Mouse (Mus musculus): ENCODE measurements around the gene Pramef8.
"Not testable (repeated sequence)": the region's sequence is repeated elsewhere in the genome, so short reads cannot be mapped to it uniquely, and the experiment has no call there.

The Pramef8 gene

DNA sequence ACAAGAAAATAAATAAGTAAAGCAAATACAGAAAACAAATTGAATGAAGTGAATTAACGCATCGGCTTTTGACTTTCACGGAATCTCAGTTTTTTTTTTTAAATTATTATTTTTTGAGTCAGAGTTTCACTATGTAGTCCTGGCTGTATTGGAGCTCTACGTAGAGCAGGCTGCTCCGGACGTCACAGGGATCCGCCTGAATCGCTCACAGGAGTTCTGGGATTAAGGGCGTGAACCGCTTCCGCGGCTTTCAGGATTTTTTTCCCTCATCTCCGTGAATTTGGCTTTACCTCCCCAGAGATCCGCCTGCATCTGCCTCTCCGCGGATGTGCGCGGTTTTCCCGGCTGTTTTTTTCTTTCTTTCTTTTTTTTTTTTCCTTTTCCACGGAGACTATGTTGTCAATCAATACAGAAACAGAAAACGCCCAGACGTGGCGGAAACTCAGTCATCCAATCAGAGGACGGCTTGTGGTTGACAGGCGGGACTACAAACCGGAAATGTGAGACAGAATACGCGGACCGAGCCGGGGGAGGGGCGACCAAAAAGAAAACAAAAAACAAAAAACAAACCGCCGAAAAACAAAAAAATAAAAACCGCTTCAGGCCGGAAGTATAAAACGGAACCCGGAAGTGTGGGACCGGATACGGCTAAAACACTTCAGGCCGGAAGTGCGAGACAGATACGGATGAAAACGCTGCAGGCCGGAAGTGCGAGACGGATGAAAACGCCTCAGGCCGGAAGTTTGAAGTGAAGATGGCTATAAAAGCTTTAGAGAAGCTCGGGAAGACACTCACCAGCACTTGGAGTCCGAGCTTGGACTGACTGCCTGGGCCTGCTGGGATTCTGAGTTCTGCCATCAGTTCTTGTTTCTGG is at the start of gene Pramef8:
Gene Pramef8, plus strand, starts transcription at position 208 of the 874 bp plus-strand sequence.
- peak; percentile 76 to 89 for DNase-seq (ENCODE audit: low spot score in 2 of 2)

DNA sequence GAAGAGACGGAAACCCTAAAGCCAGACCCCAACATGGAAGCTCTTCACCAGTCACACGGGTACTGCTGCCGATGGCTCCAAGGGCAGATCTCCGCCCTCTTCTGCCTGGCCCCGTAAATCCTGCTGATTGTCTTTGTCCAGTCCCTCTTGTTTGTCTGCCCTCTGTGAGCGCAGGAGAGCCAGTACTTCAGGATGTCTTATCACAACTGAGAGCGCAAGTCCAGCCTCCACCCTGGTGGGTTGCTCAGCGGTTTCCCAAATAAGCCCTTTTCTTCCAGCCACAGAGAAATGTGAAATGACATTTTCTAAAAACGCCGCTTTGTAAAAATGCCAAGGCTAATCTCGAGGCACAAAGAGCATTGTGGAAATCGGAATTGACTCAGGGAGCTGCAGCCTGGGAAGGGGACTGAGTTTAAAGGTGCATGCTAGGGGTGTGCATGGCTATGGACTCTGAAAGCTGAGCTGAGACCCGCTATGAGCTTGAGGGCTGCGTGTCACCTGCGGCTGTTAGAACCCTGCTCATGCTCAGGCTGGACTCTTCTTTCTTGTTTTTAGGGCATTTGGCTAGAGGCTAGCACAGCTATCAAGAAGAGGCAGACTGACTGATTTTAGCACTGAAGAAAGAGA is 45.7 kb upstream of the Pramef8 start:
- DNase-seq (ENCODE audit: low spot score in 2 of 2) = no peak

DNA sequence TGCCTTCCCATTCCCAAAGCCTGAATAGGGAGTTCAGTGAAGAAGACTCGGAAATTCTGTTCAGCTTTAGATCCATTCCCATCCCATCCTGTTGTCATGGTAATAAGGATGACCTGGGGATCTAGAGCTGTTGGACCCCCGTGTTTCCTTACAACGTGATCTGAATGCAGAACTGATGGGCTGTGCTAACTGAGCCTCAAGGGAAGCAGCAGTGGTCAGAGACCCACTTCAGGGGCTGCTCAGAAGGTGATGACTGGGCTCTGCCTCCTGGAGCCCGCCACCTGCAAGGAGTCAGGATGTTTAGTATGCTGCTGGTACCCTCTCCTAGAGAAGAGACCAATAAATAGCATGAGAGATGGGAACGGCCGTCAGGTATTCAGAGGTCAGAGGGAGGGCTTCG is 32.7 kb upstream of the Pramef8 start:
- no peak for DNase-seq (ENCODE audit: low spot score in 2 of 2)

DNA sequence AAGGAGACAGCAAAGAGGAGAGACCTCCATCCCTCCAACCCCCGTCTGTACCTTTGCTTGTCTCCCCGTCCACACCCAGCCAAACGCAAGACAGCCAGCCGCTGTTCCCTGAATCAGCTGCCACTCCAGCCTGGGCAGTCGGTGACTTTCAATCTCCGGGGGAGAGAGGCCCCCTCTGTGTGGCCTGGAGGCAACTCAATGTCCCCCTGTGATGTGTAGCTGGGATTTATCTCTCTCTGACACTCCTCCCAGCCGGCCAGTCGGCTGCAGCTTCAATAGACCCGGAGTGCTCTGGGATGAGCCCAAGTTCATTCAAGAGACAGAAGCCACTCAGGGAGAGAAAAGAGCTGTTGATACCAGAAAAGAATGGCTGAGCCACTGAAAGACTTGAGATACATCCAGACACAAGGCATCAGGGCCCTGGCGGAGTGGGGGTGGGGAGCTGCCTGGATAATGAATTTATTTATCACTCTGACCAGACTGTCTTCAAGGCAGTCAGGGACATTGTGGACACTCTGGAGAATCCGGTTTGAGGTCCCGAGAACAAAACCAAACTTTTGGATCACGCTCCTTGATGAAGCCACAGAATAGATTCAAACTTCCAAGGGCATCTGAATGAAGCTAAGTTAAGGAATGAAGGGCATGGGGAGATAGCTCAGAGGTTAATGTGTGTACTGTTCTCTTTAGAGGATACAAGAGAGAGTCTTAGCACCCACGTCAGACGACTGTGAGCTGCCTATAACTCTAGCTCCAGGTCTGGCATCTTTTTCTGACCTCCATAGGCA is 32.1 kb upstream of the Pramef8 start:
- DNase-seq (ENCODE audit: low spot score in 2 of 2) = no peak

DNA sequence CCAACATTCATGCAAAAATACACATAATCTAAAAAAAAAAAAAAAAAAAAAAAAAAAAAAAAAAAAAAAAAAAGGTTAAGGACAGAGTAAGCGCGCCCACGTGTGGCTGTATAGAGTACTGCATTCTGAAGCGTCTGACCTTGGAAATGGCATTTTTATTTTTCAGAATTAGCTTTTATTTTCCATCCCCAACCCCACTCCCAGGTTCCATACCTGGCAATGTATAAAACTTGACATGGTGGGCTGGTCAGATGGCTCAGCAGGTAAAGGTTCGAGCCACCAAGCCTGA is 31.6 kb upstream of the Pramef8 start:
- peak; percentile 7 to 54 for DNase-seq (ENCODE audit: low spot score in 2 of 2)

DNA sequence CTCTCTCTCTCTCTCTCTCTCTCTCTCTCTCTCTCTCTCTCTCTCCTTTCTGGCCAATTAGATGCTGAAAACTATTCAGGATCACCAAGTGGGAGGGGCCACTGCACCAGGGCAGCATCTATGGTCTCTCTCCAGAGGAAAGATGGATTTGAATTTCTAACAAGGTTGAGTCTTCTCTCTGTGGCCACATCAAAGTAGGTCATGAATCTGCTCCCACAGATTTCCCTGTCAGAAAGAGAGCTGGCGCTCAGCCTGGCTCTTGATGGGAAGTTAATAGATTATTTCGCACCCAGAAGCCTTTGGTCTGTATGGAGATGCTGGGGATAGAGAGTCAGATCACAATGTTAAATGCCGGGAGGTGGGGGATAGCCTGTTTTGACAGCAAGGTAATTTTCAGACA is 30.1 kb upstream of the Pramef8 start:
- DNase-seq (ENCODE audit: low spot score in 2 of 2) = no peak

DNA sequence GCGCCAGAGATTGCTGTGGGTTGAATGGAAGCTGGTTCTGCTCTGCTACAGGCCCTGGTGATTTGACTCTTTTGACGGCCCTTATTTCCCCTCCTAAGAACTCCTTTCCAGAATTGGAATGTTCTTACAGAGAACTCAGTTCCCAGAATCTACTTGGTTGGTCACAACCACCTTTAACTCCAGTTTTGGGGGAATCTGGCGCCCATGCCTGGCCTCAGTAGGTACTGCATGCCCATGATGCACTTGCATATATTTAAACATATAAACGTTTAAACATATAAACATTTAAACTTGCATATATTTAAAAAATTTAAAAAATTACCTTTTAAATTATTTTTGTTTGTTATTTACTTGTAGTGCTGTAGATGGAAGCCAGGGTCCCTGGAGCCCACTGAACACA is 28.6 kb upstream of the Pramef8 start:
- DNase-seq (ENCODE audit: low spot score in 2 of 2) = no peak

DNA sequence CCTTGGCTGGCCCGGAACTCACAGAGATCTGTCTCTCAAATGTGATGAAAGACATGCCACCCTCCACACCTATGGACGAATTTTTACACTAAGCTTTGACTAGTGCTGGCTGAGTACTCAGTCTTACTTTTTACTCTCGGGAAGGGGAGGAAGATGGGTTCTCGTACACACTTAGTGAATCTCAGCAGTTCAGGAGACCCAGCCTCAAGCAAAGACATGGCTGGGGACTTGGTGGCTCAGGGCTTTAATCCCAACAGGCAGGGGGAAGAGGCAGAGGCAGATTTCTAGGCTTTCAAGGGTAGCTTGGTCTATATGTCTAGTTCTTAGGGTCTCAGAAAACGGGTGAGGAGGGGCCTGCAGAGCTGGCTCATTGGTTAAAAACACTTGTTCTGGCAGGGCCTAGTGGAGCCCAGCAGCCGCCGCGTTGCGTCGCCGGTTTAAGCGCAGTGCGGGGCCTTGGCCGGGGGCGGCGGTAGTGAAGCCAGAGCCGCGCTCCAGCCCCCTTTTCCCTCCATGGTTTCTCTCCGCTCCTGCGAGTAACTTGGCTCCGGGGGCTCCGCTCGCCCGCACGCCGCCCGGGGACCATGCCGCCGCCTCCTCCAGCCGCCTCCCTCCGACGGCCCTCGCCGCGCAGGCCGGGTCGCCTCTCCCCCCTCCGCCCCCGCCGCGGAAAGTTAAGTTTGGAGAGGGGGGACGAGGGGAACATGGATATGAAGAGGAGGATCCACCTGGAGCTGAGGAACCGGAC is 23.1 kb upstream of the Pramef8 start:
- DNase-seq (ENCODE audit: low spot score in 2 of 2) = peak in 1 of 2 experiments; percentile 21

DNA sequence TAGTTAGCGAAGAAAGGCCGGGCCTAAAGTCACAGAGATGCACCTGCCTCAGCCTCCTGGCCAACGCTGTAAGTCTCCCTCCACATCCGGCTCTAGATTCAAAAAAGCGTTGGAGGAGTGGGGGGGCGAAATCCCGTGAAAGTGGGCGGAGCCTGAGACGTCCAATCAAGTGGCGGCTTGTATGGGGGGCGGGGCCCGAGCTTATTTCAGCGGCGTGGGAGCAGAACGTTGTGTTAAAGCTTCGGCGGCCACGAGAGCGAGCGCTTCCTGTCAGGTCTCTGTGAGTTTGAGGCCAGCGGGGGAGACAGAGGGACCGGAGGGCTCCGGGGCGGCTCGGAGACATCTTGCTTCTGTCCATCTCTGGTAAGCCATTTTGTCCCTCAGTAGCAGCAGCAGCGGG is 18.0 kb upstream of the Pramef8 start, which contains the start of gene Pramel1:
Gene Pramel1, plus strand, starts transcription at position 248 of the 400 bp plus-strand sequence.
- DNase-seq (ENCODE audit: low spot score in 2 of 2) = no peak

DNA sequence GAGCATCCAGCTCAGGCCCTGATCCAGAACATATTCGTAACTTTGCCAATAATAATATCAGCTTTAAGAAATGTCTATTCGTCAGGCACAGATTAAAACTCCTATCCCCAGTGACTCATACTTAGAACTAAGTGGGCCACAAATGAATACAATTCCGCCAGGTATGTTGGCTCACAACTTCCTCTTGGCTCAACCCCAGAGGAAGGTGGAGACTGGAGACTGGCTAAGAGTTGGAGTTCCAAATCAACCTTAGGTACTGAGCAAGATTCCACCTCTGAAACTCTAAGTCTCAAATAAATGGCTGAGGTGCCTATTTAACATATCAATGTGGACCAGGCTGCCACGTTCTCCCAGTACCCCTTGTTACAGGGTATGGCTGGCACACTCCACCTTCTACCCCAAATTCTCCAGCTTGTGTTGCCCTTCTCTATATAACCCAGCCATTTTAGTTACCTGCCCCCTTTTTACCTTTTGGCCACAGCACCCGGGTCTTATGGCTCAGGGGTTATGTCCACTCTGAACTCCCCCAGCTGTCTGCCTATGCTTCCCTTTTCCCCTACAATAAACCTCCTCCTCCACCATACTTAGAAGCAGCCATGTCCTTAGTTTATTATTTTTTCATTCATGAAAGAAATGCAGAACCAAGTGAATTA is 534 bp upstream of the Pramef8 start:
- DNase-seq (ENCODE audit: low spot score in 2 of 2) = no peak

DNA sequence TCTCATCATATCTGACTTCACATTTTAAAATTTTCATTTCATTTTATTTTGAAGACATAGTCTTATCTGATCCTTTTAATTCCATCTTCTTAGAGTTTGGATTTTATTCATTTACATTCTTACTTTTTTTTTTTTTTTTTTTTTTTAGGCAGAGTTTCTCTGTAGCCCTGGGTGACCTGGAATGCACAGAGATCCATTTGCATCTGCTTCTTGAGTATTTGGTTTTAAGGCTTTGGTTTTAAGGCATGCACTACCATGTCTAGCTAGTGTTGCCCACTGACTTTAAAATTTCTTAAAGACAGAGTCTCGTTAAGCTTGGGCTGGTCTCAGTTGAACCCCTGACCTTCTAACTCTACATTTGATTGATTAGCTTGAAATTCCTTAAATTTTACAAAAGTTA is 1.4 kb downstream of the Pramef8 start:
- DNase-seq (ENCODE audit: low spot score in 2 of 2) = no peak

DNA sequence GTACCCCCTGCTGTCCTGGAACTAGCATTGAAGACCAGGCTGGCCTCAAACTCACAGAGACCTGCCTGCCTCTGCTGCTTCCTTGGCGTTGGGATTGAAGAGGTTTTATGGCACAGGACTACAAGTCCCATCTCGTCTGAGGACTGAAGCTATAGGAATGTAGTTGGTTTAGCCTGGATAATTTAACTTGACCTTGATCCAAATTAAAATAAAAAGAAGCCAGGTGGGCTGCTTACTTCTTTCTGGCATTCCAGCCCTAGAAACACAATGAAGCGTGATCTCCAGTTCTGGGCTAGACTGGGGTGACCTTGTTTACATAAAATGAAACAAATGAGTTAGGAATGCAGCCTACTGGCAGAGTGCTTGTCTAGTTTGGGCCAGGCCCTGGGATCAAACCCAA is 1.9 kb downstream of the Pramef8 start:
- DNase-seq (ENCODE audit: low spot score in 2 of 2) = no peak

DNA sequence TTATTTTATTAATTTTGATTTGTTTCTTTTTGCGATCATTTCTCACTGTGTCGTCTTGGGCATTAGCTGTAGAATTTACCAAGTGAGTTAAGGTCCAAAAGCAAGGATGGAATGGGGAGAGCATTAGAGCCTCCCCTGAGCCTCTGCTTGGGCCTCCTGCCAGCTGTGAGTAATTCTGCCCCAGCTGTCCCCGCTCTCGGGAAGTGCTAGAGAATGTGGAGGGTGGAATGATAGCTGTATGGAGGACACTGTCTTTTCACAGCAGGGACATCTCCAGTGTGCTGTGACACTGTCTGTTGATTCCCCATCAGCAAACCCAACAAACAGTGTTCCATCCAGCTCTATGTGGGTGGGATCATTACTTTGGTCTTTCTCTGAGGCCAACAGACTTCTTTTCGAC is 14.5 kb downstream of the Pramef8 start:
- not testable (repeated sequence) for DNase-seq (ENCODE audit: low spot score in 2 of 2)

DNA sequence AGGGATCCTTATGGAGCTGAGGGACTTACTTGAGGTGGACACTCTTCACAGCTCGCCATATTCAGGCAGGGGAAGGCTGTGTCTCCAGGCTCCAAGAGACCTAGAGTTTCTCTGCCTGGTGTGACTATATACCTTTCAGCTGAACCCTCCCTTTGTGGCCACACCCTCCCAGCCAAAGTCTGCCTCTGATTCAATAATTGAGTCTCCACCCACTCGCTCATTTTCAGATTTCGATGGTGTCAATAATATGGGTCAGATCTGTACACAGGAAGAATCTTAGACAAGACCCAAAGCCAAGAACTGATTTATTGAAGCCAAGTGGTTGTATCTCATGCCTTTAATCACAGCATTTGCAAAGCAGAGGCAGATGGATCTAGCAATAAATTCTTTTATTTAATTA is 38.0 kb downstream of the Pramef8 start, which contains the start of gene Oog4:
Gene Oog4, minus strand, starts transcription at position 101 of the 400 bp plus-strand sequence.
- no peak for DNase-seq (ENCODE audit: low spot score in 2 of 2)
